Mouse (Mus musculus) gastrocnemius, postnatal 36 days (tissue): ENCODE data around the gene Nckap1l. TPM values are rescaled to one million over a fixed set of nuclear protein-coding genes. Genes with fewer than 3 reads are reported as not detected.

Source experiments
- DNase-seq, 2 experiments: peaks; one replicate each; pipeline ENCODE4 v3.0.0; 2022
- intact Hi-C: fragments of 180-260 bp; cut with DNase I; formaldehyde crosslinking; loops from one replicate; pipeline ENCODE4 v1.15.1; 2025
- total RNA-seq, 2 experiments: library from RNA; stranded (reverse); gene quantifications; 2 replicates each; pipeline ENCODE4 v1.2.3; 2021

Gene Nckap1l
- total RNA-seq, 2 experiments from 2014 or later: 1.2 to 1.3 TPM

- DNase-seq: no peak
- intact Hi-C loops: no loop called here
Measured at GRCm38 (mm10) chr15:103498157-103498556, 44.6 kb downstream of the Nckap1l start.

DNA sequence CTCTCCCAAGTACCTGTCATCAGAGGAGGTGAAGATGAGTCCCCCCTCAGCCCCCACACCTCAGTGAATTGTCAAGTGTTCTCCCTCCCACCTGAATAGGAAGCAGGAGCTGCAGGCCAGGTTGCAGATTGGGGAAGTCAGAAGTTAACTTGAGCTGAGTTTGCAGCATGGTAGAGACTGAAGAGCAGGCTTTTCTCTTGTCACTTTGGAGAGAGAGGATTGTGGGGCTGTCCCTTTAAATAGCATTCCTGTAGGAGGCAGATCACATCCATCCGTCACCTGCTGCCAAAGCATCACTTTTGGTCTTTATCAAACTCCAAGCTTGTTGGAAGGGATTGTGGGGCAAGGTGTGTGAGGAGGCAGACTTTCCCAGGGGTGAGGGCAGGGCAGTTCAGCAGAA lies 47.1 kb downstream of the Nckap1l start:
- intact Hi-C loops: no loop called here
- DNase-seq: no peak

GRCm38 (mm10) chr15:103501186-103501585 lies 47.6 kb downstream of the Nckap1l start:
- intact Hi-C loops: no loop called here

GRCm38 (mm10) chr15:103502435-103503250 lies 49.0 kb downstream of the Nckap1l start, which contains the start of gene Pde1b:
TSS of gene Pde1b (plus strand) at chr15:103503034.
- intact Hi-C loops: no loop called here
- peak in 1 of 2 experiments; percentile 22 for DNase-seq

More at GRCm38 (mm10) chr15:103501186-103501585, 47.6 kb downstream of the Nckap1l start:
- no peak for DNase-seq

DNA sequence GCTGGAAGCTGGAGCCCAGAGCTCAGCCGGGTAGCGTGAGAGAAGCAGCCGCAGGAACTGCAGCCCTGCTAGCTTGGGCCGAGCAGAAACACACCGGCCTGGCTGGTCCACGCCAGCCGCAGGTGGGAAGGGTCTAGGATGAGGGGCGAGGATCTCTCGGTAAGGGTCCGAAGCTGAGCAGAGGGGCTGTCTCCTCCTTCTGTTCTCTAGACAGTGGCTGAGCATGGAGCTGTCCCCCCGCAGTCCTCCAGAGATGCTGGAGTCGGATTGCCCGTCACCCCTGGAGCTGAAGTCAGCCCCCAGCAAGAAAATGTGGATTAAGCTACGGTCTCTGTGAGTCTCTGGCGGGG lies 49.6 kb downstream of the Nckap1l start:
- DNase-seq: no peak
- intact Hi-C loops: no loop called here

- intact Hi-C loops: no loop called here
Measured at GRCm38 (mm10) chr15:103503660-103504059, 50.1 kb downstream of the Nckap1l start.

DNA sequence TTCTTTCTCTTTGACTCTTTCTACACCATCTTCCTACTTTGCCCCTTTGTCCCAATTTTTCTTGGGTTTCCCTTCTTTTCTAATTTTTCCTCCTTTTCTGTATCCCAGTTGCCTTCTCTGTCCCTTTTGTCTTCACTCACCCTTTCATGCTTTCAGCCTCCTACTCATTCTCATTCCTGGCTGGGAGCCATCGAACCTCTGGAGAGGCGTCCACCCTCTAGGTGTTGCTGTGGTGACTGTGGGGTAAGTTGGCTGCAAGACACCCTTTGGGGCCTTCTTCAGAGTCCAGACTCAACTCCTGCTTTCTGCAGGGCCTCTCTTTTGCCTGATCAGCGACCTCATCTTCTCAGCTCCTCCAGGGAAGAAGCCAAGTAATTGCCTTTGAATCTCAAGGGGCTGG lies 55.7 kb downstream of the Nckap1l start:
- intact Hi-C loops: no loop called here
- no peak for DNase-seq

More at GRCm38 (mm10) chr15:103503660-103504059, 50.1 kb downstream of the Nckap1l start:
- DNase-seq: no peak

- DNase-seq: no peak
- intact Hi-C loops: no loop called here
Measured at GRCm38 (mm10) chr15:103511652-103512051, 58.1 kb downstream of the Nckap1l start.

DNA sequence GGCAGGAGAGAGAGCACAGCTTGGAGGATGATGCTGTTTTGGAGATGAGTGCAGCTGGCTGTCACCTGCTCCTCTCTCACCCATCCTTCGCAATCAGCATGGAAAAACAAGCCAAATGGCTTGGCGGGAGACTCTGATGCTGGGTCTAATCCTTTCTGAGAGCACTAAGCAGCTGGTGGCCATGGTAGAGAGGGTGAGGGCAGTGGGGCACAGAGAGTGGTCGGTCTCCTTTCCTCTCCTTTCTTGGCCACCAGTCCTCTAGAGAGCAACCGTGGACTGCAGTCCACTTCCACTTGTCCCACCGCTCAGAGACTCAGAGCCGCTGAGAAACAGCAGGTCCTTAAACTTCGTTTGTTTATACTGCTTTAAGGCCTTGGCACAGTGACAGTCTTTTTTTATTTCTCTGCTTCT lies 60.0 kb downstream of the Nckap1l start:
- intact Hi-C loops: no loop called here
- DNase-seq: no peak

- intact Hi-C loops: no loop called here
Measured at GRCm38 (mm10) chr15:103514119-103514518, 60.5 kb downstream of the Nckap1l start.

GRCm38 (mm10) chr15:103514914-103515313 lies 61.3 kb downstream of the Nckap1l start:
- no peak for DNase-seq
- intact Hi-C loops: no loop called here

More at GRCm38 (mm10) chr15:103514119-103514518, 60.5 kb downstream of the Nckap1l start:
- peak; percentile 41 to 62 for DNase-seq

GRCm38 (mm10) chr15:103518600-103519385 lies 65.2 kb downstream of the Nckap1l start:
- DNase-seq: no peak
- intact Hi-C loops: no loop called here

DNA sequence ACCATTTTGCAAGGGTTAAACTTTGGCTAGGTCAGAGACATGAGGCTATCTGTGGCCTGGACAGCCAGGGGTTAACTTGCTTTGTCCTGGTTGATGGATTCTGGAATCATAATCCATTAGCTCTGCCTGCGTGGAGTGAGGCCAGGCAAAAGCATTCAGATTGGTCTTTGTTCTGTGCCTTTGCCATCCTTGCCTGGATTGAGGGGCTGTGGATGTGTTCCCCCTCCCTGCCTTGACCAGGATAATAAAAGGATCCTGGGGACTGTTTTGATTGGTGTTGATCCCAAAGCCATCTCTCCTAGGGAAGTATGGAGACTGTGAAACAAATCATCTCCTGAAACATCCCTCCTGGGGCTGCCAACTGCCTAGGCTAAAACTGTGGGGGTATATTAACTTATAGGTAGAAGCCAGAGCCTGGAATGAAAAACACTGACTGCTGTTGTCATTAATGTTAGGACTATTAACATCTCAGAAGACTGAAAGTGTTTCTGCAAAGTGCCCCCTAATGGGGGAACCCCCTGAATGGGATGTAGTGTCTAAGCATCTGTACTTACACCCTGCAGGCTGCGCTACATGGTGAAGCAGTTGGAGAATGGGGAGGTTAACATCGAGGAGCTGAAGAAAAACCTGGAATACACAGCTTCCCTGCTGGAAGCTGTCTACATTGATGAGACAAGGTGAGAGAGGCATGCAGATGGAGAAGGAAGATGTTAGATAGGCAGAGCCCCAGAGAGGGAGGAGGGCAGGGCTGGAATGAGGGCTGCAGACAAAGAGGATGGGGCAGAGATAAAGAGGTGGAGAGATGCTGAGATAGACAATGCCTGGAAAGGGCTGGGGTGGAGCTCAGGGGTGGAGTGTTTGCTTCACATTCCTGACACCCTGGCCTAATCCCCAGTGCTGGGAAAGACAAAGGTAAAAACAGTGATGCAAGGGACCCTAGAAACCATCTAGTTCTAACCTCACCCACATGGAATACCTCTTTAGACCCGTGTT lies 66.1 kb downstream of the Nckap1l start:
- intact Hi-C loops: no loop called here
- DNase-seq: no peak

- intact Hi-C loops: no loop called here
- no peak for DNase-seq
Measured at GRCm38 (mm10) chr15:103522458-103523099, 69.0 kb downstream of the Nckap1l start.

DNA sequence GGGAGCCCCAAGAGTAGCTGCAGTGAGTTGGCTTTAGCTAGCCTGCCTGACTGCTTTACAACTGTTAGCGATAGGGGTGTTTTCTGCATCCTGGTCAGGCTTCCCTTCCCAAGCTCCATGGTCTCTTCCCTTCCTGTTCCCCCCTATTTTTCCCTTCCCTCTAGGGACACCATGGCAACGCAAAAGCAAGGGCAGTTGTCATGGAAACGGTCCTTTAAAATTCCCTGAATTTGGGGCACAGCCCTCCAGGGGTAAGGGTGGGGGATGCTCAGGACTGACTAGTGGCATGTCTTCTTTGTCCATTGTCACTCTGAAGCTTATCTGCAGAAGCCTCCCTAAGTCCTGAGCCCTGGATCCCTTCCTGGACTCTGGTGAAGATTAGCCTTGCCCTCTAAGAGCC lies 69.6 kb downstream of the Nckap1l start:
- DNase-seq: no peak
- intact Hi-C loops: no loop called here

GRCm38 (mm10) chr15:103530372-103530771 lies 76.8 kb downstream of the Nckap1l start:
- intact Hi-C loops: no loop called here
- DNase-seq: no peak

DNA sequence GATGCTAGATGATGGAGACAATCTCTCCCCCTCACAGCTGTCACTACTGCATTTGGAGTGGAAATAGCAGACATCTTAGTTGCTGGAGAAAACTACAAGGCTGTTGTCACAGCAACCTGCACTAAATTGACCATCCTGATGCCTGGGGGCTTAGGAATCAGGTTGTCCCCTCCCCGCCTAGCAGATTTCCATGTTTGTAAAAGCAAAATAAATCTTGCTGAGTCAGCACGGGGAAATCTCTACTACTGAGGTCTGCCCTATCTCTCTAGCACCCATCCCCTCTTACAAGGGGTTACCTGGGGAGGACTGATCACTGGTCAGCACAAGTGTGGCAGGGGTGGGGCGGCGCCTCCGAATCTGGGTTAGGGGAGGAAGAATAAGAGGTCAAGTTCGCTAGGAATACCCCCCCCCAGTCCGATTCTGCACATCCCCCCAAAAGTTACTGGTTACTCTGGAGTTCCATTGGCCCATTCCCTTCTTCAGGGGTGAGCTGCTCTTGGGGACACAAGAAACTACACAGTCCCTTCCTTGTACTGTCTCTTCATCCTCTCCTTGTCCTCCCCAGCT lies 80.5 kb downstream of the Nckap1l start:
- intact Hi-C loops: no loop called here
- DNase-seq: no peak

- intact Hi-C loops: no loop called here
Measured at GRCm38 (mm10) chr15:103535030-103535429, 81.4 kb downstream of the Nckap1l start.

GRCm38 (mm10) chr15:103535786-103536185 lies 82.2 kb downstream of the Nckap1l start:
- intact Hi-C loops: no loop called here
- DNase-seq: no peak

More at GRCm38 (mm10) chr15:103535030-103535429, 81.4 kb downstream of the Nckap1l start:
- DNase-seq: no peak
